Mouse (Mus musculus) heart, postnatal 0 days (tissue): ENCODE results near the gene Adgrl4. TPM values are rescaled to one million over a fixed set of nuclear protein-coding genes. Genes with fewer than 3 reads are reported as not detected.

Source experiments
- ATAC-seq: fragments of 200-750 bp; cut with Nextera tagmentation; 2 replicates; pipeline ENCODE4 v1.8.0; 2017; ENCODE audit warnings: low read depth, moderate number of reproducible peaks, moderate library complexity; ENCODE audit not compliant: insufficient read depth
- DNase-seq: peaks from one replicate; pipeline ENCODE4 v3.0.0-alpha.2; 2016; ENCODE audit warnings: low spot score
- H3K27ac ChIP-seq: fragments of 300-500 bp; sonication (generic); 2 replicates; pipeline ENCODE4 v1.5.1; 2014; ENCODE audit warnings: low read depth, mild to moderate bottlenecking
- H3K27me3 ChIP-seq: fragments of 300-500 bp; sonication (generic); 2 replicates; pipeline ENCODE4 v1.6.1; 2014; ENCODE audit warnings: low read length, mixed read lengths; ENCODE audit not compliant: control insufficient read depth, insufficient read depth
- H3K36me3 ChIP-seq: fragments of 300-500 bp; sonication (generic); replicated peaks from 2 replicates; pipeline ENCODE4 v1.6.1; 2014; ENCODE audit warnings: low read length, mixed read lengths; ENCODE audit not compliant: control insufficient read depth, insufficient read depth
- H3K4me1 ChIP-seq: fragments of 300-500 bp; sonication (generic); 2 replicates; pipeline ENCODE4 v1.6.1; 2014; ENCODE audit warnings: antibody characterized with exemption; ENCODE audit not compliant: control insufficient read depth, insufficient read depth
- H3K4me2 ChIP-seq: fragments of 300-500 bp; sonication (generic); 2 replicates; pipeline ENCODE4 v1.6.1; 2014; ENCODE audit warnings: low read depth, mild to moderate bottlenecking, low read length, moderate library complexity
- H3K4me3 ChIP-seq: fragments of 300-500 bp; sonication (generic); 2 replicates; pipeline ENCODE4 v1.5.1; 2014; ENCODE audit warnings: low read depth, low read length
- H3K9ac ChIP-seq: fragments of 300-500 bp; sonication (generic); replicated peaks from 2 replicates; pipeline ENCODE4 v1.6.1; 2014; ENCODE audit warnings: low read depth, low read length, mixed read lengths
- H3K9me3 ChIP-seq: fragments of 300-500 bp; sonication (generic); replicated peaks from 2 replicates; pipeline ENCODE4 v1.6.1; 2016; ENCODE audit warnings: low read length; ENCODE audit not compliant: control insufficient read depth
- CTCF ChIP-seq: IDR thresholded peaks from 2 replicates; pipeline ENCODE4 v1.5.1; 2016; ENCODE audit warnings: antibody characterized with exemption, control low read depth, low read depth
- EP300 ChIP-seq: IDR thresholded peaks from 2 replicates; pipeline ENCODE4 v1.6.1; 2016; ENCODE audit warnings: antibody characterized with exemption, low read depth
- WGBS: fragments of 180-500 bp; shearing (Covaris S2); extraction: QIAGEN DNeasy Blood & Tissue Kit; methylation state at CpG from one replicate; pipeline ENCODE4 v1.1.7; 2014; 5-methylcytosine and 5-hydroxymethylcytosine counted together
- polyA plus RNA-seq: library from polyadenylated mRNA; unstranded; fragments of >200 nt; fragmentation: Nextera tagmentation; extraction: Ambion mirVana; gene quantifications from 2 replicates; pipeline ENCODE4 v1.2.1, GENCODE M21; 2015
- total RNA-seq: library from RNA; depleted of rRNA; stranded (reverse); fragments of >200 nt; gene quantifications from 2 replicates; pipeline ENCODE4 v1.2.3, GENCODE M21; 2014; ENCODE audit warnings: low replicate concordance

Adgrl4 gene
- total and polyA plus RNA-seq, 2 experiments from 2014 or later: 20.3 to 72.2 TPM

GRCm38 (mm10) chr3:151505606-151506005 is 67.9 kb downstream of the Adgrl4 start:
- WGBS: 93% methylated on average over 3 of the region's 3 CpGs
- Histone ChIP-seq H3K36me3 (no peaks in the 10 kb centered on the region), H3K4me1 (no peaks in the 10 kb centered on the region), H3K9ac (no peak overlapping the region), H3K4me3 (no peak overlapping the region), H3K27me3 (no peaks in the 10 kb centered on the region), H3K9me3 (no peaks in the 10 kb centered on the region), H3K4me2 (no peak overlapping the region), H3K27ac (no peak overlapping the region)
- ATAC-seq (no peak), DNase-seq (no peak)
- TF ChIP-seq CTCF (no peak), EP300 (no peak)

GRCm38 (mm10) chr3:151511184-151511583 is 73.5 kb downstream of the Adgrl4 start:
- Histone ChIP-seq H3K27ac (no peak overlapping the region), H3K27me3 (no peaks in the 10 kb centered on the region), H3K4me2 (no peak overlapping the region), H3K9me3 (no peaks in the 10 kb centered on the region), H3K4me3 (no peak overlapping the region), H3K36me3 (no peaks in the 10 kb centered on the region), H3K4me1 (no peaks in the 10 kb centered on the region), H3K9ac (no peak overlapping the region)
- 75% methylated on average over 5 of the region's 5 CpGs for WGBS
- DNase-seq: no peak
- ATAC-seq: no peak
- TF ChIP-seq CTCF (no peak), EP300 (no peak)

GRCm38 (mm10) chr3:151547182-151547581 is 109.5 kb downstream of the Adgrl4 start:
- DNase-seq: no peak
- no peak for ATAC-seq
- H3K9me3 ChIP-seq: no peaks in the 10 kb centered on the region
- H3K4me2 ChIP-seq: no peak overlapping the region
- no peak overlapping the region for H3K9ac ChIP-seq
- no peaks in the 10 kb centered on the region for H3K4me1 ChIP-seq
- no peak overlapping the region for H3K27ac ChIP-seq
- 83% methylated on average over 3 of the region's 3 CpGs for WGBS
- H3K27me3 ChIP-seq: no peaks in the 10 kb centered on the region
- no peak overlapping the region for H3K4me3 ChIP-seq
- H3K36me3 ChIP-seq: no peaks in the 10 kb centered on the region
- no peak for TF ChIP-seq CTCF
- no peak for TF ChIP-seq EP300

DNA sequence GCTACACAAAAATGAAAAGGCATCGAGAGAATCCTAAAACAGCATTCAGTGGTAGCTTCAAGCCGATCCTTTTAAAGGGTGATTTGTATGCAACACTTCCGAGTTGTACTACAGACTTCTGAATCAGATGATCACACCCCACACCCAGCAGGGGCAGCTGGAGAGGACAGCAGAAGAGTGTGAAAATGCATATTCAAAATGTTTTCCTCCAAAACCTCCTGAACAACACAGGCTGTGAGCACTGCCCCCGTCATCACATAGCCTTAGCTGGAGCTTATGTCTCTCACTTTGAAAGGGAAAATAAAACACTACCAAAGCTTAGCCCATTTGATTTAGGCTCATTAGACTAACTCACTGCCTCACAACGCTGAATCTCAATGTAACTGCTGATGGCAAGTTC is 113.3 kb downstream of the Adgrl4 start:
- H3K4me1 ChIP-seq: no peaks in the 10 kb centered on the region
- H3K9me3 ChIP-seq: no peaks in the 10 kb centered on the region
- WGBS: 36% methylated on average over 5 of the region's 5 CpGs
- no peak overlapping the region for H3K27ac ChIP-seq
- H3K4me2 ChIP-seq: no peak overlapping the region
- H3K9ac ChIP-seq: no peak overlapping the region
- TF ChIP-seq EP300 (no peak), CTCF (no peak)
- DNase-seq (no peak), ATAC-seq (no peak)
- no peaks in the 10 kb centered on the region for H3K27me3 ChIP-seq
- no peak overlapping the region for H3K4me3 ChIP-seq
- H3K36me3 ChIP-seq: no peaks in the 10 kb centered on the region

- Histone ChIP-seq H3K9ac (no peak overlapping the region), H3K4me3 (no peak overlapping the region), H3K9me3 (no peaks in the 10 kb centered on the region), H3K27ac (no peak overlapping the region), H3K36me3 (no peaks in the 10 kb centered on the region), H3K27me3 (no peaks in the 10 kb centered on the region), H3K4me1 (no peaks in the 10 kb centered on the region), H3K4me2 (no peak overlapping the region)
- ATAC-seq: no peak
- TF ChIP-seq CTCF (no peak), EP300 (no peak)
- WGBS: 71% methylated on average over 2 of the region's 2 CpGs
- DNase-seq: no peak
Measured at GRCm38 (mm10) chr3:151556635-151557034, 118.9 kb downstream of the Adgrl4 start.

GRCm38 (mm10) chr3:151557125-151557524 is 119.4 kb downstream of the Adgrl4 start:
- no peak overlapping the region for H3K9ac ChIP-seq
- ATAC-seq (no peak), DNase-seq (no peak)
- TF ChIP-seq EP300 (no peak), CTCF (no peak)
- H3K4me3 ChIP-seq: no peak overlapping the region
- H3K36me3 ChIP-seq: no peaks in the 10 kb centered on the region
- no peak overlapping the region for H3K4me2 ChIP-seq
- no peaks in the 10 kb centered on the region for H3K27me3 ChIP-seq
- no peak overlapping the region for H3K27ac ChIP-seq
- no peaks in the 10 kb centered on the region for H3K4me1 ChIP-seq
- WGBS: 28% methylated on average over 2 of the region's 2 CpGs
- no peaks in the 10 kb centered on the region for H3K9me3 ChIP-seq
